Mouse (Mus musculus): ENCODE measurements around the gene Slc45a3.

The Slc45a3 gene

DNA sequence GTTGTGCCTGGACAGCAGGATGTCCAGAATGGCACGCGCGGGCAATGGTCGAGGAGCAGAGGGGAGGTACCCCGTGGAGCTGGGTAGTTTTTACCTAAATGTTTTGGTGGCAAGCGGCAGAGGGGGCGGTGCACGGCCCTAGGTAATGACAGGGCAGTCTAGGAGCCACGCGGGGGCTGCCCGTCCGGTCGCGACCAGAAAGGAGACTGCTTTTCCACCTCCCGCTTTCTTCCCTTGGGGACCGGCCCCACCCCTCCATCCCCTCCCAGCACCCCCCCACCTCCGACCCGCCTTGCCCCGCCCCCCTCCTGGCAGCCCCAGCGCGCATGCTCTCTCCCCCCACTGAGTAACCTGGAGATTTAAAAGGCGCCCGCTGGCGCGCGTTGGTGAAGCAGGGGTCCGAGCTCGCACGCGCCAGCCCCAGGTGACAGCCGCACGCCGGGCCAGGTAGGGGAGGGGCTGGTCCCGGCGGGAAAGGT is at the start of gene Slc45a3:
Gene Slc45a3, plus strand, starts transcription at position 362 of the 479 bp plus-strand sequence.
- DNase-seq (ENCODE audit: low spot score in 2 of 2) = no peak

DNA sequence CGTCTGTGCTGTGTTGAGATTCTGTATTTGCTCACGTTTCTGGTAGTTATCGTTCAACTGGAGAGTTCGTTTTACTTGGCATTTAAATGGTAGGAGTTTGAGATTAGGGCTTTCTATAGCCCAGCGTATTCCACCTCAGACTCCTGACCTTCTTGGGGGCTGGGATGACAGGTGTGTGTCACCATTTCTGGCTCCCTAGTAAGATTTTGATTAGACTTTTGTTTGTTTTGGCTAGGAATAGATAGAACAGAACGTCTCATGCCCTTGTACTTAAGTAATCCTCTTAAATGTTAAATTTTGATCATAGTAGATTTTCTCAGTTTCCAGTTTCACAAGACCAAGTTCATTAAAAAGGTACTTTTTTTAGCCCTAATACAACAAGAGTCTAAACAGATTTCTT is 45.1 kb upstream of the Slc45a3 start:
- DNase-seq (ENCODE audit: low spot score in 2 of 2) = no peak

DNA sequence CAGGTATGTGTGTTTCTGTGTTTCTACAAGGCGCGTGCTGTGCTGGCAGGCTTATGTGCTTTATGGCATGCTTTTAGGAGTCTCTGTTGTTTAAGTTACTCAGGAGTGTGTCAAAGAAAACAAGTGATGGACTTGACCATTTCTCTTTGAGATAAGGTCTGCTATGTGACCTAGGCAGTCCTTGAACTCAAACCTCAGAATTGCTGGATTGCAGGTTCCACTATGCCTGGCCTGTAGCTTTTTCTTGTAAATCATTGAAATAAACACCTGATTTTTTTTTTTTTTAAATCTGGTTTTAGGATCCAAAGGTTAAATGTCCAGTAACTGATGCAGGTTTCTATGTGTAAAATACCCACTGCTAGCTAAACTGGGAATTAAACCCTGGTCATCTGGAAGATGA is 43.7 kb upstream of the Slc45a3 start:
- DNase-seq (ENCODE audit: low spot score in 2 of 2) = no peak

DNA sequence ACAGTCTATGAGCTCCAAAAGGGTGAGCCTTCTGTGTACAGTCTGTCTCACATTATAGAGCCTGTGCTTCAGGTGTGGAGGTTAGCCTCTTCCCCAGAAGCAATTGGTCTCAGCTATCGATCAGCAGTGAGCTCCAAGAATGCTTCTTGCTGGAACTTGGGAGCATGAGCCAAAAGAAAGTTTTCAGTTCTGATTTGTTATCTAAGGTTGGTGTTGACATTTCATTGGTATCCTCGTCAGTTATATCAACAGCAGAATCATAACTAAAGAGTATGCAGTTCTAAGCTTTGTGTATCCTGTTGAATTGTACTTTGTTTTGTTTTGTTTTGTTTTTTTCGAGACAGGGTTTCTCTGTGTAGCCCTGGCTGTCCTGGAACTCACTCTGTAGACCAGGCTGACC is 40.7 kb upstream of the Slc45a3 start:
- DNase-seq (ENCODE audit: low spot score in 2 of 2) = no peak

DNA sequence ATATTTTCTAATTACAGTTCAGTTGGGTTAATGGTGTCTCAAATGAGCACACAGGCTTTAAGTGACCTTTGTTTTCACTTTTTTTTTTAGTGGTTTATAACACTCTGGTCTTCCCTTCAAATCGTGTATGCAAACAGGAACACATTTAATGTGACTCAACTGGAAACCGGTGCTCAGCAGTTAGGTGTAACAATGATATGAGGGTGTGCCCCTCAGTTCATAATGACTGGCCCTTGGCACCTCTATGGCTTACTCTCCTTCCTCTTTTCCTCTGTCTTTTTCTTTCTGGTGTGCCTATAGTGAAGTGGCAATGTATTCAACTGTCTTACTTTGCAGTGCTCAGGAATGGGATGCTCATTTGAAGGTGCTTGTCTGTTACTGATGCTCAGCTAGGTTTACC is 29.3 kb upstream of the Slc45a3 start:
- DNase-seq (ENCODE audit: low spot score in 2 of 2) = no peak

DNA sequence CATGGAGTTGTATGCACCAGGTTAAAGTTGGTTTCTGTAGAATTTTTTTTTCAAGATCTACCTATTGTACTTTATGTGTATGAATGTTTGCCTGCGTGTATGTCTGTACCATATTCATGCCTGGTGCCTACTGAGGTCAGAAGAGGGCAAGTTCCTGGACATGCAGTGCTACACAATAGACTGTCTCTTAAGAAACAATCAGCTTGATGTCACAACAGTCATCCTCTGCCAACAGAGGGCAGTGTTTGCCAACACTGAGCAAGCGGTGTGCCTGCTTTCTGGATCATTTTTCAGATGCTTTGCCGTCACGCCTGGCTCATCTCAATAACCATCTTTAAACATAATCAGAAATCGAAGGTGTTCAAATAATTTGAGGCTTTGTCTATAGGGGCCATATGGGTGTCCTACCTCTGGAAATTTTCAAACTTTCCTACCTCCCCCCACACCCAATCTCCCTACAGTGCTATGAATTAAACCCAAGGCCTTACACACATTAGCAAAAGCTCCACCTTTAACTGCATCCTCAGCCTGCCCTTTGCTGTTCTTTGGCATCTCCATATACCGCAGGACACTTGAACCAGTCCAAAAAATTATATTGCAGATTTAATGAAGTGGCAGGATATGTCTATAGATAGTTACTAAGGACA is 25.0 kb upstream of the Slc45a3 start:
- peak; percentile 44 to 77 for DNase-seq (ENCODE audit: low spot score in 2 of 2)

DNA sequence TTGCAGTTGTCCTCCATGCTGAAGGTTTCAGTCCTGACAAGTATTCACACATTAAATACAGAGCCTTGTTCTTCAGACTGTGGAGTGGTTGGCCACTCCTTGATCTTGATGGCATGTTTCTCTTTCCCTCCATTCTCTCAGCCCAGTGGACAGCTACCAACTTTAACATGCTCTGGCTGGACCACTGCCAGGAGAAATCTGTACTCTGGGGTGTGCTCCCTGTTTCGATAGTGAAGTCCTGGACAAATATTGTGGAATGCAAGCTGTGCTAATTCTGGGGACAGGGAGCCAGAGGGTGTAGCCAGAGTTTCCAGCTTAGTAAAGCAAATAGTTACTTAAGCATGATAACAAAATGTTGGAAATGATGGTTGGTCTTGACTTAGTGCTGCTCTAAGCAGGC is 24.0 kb upstream of the Slc45a3 start:
- DNase-seq (ENCODE audit: low spot score in 2 of 2) = no peak

DNA sequence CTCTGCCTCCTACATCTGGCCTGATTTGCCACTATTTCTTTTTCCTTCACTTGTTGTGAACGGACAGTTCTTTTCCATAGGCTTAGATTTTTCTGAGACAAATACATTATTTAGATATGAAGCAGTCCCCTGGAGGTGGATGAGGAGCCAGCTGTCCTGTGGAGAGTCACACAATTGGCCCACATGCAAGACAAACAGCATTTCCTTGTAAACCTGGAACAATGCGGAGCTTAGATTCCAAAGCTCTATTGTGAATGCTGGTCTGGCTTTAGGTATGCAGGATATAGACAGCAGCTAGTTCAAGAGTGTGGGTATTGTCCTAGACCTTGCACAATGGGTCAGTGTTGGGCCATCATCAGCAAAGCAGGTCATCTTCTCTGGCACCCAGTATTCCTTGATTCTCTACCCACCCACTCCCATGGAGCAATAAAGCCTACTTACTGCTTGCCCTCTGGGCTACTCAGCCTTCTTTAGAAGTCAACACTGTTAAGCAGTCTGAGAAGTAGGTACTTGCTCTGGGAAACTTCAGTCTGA is 22.0 kb upstream of the Slc45a3 start:
- DNase-seq (ENCODE audit: low spot score in 2 of 2) = no peak

DNA sequence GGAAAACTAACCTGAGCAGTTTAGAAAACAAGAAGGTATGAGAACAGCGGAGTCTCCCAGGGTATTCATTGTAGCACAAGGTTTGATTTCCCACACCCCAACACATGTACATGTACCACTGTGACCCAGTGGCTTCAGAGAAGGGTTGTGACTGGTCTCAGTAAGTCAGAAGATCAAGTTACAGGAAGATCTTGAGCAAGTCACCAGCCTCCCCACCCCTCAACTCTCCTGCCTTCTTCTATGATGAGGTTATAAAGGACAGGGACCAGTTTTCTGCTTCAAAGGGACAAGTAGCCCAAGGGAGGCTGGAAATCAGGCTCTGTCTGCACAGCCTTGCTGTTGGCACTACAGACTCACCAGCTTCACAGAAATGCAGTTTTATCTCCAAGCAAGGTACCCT is 21.3 kb upstream of the Slc45a3 start:
- DNase-seq (ENCODE audit: low spot score in 2 of 2) = no peak

DNA sequence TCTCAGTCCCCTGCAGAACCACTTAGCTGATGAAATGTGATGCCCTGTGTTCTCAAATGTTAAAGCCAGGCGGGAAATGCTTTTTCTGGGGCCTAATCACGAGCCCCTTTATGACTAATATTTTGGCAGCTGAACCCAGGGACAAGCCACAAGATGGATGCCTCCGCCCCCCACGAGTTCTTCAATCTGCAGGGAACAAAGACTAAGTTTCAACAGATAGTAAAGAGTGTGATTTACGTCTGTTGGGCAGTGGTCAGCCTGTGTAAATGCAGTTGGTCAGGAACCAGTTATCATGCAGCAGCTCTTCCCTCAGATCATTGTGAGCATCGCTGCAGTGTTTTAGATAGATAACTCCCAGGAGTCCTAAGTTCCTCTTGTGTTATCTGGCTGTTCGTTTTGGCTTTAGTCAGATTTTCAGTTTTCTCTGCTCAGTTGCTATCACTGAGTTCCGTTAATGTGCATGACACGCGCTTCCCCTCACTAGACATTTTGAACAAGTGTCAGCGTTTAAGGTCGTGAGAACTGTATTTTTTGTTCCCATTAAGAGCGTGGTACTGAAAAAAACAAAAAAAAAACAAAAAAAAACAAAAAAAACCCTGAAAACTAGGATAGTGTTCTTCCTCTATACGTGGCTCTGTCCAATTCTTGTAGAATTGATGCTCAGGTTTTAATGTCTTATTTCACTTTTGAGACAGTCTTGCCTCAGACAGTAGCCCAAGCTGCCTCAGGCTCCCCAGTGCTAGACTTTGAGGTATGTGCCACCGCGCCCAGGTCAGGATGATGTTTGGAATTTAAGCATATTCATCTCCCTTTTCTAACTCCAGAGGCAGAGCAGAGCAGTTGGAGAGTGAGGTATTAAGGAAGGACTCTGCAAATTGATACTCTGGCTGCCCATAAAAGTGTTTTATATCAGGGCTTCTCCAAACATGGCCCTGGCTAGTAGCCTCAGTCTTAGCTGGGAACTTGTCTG is 19.9 kb upstream of the Slc45a3 start:
- no peak for DNase-seq (ENCODE audit: low spot score in 2 of 2)

DNA sequence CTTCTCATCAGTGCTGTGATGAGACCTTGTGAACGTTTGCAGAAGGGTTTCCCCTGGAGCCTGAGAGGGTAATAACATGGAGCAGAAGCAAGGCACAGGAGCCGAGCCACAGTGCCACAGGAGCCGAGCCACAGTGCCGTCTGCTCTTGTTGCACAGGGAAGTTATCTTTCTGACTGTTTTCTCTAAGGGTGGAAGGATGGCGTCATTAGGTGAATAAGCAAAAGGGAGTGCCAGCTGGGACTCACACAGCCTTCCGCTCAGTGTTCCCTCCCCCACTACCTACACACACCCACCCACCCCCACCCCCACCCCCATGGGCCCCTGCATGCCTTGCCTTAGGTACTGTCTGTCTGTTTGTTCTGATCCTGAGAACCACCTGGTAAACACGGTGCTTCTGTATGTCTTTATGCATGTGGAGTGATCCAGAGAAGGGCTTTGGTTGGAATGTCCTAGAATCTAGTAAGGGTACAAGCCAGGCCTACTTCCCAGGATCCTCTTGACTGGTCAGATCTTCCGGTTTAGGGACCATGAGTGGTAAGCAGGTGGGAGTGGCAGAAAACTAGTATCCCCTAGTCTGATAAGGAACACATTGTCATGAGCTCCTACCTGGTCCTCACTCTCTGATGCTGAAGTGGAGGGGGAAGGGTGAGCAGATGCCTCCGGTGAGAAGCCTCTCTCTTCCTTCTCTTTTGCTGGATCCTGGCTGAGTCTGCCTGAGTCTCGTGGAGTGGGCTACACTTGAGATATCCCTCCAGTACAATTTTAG is 16.9 kb upstream of the Slc45a3 start:
- DNase-seq (ENCODE audit: low spot score in 2 of 2) = no peak

DNA sequence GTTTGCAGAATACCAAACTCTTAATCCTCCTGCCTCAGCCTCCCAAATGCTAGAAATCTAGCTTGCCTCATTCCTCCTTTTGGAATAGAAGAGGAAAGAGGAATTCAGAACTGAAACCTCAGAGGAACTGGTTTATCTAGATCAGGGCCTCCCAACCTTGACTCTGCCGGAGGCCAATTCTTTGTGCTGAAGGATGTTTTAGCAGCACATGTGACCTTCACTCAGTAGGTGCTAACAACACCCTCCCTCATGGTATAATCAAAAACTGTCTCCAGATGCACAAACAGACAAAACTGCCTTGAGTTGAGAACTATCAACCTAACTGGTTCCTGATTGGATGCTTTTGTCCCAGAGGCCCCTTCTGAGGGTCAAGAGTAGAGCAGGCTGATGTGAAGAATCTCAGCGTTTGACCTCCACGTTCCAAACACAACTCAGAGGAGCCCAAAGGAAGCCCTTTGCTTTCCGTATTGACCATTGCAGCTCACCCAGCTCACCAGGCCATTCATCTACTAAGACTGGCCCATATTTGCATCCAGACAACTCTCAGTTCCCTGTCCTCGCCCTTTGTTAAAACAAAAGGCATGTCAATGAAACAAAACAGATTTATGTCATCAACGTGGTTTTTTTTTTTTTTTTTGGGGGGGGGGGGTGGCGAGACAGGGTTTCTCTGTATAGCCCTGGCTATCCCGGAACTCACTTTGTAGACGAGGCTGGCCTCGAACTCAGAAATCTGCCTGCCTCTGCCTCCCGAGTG is 16.1 kb upstream of the Slc45a3 start:
- DNase-seq (ENCODE audit: low spot score in 2 of 2) = no peak

DNA sequence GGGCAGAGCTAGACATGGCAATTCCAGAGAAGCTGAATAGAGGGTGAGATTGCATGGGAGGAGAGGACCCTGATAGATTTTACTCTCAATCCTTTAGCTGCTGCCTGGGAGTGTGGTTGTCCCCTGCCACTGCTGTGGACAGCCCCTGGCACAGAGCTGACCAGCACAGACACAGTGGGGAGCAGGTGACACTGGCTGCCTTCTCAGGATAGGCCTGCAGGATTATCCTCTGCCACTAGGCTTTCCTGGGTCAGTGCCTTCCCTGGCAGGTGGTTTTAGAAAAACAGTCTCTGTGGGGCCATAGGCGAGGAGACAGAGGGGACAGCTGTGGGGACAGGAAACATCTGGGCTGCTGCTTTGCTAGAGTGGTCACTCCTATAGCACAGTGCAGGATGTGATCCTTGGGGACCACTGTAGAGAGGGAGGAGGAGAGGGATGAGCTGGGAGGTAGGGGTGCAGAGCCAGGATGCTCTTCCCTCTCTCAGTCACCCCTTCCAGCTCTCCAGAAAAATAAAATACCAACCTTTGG is 14.7 kb upstream of the Slc45a3 start:
- DNase-seq (ENCODE audit: low spot score in 2 of 2) = no peak

DNA sequence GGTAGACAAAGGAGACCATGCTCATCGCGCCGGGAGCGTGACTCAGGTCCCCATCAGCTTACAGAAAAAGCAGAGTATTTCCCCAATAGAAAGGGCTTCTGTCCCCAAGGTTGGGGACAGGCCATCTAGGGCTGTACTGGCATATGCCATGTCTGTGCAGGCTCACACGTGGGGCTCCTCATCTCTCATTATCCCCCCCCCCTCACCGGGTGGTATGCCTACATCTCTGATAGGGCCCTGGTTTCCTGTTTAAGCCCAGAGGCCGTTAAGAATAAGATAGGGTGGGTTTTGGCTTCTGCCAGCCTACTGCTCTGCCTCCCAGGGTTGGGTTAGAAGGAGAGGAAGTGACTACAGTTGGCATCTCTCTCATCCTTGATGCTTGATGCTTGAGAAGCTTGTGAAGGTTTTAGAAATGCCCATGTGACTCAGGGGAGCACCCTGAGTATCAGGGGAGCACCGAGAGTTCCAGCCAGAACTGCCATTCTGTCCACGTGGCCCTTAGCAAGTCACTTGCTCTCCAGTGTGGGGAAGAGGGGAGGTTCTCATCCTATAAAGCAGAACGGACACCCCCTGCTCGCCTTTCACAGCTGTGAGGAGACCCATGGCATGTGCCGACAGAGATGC is 8.4 kb upstream of the Slc45a3 start:
- no peak for DNase-seq (ENCODE audit: low spot score in 2 of 2)

DNA sequence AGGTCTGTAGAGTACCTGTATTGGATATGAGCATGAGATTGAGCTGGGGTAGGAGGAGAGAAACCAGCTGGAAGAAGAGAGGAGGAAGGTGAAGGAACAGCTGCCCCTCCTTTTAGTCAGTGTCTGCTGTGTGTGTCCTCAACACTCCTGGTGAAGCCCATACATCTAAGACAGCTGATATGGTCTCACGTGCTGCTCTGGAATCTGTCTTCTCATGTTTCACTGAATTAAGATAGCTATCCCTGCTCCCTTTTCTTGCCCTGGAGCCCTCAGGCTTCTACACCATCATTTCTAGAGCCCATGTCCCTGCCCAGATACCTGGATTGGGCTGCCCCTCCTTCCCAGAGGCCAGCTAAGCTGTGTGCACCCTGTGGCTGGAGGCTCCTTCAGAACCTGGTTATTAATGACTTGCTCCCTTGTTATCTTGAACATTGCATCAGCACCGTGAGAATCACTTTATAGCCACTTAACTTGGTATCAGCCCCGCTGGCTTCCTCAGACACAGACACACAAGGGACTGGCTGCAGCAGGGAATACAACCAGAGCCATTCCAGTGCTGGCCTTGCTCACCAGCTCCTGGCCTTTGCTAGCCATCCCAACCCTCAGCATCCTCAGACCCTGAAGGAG is 7.5 kb upstream of the Slc45a3 start:
- no peak for DNase-seq (ENCODE audit: low spot score in 2 of 2)

DNA sequence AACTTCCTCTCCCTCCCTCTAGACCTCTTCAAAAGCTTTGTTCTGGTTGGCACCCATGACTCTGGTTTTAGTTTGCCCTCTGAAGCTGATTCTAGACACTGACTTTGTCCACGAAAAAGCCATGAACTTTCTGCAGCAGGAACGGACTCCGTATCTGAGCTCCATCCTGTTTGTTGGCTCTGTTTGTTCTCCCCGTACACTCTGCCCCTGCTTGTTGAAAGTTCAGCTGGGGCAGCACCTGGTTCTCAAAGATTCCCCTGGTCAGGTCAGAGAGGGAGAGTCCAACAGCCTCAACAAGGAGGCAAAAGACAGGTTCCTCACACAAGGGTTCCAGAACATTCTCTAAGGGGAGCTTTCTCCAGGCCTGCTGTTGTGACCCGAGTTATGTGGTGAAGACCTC is 5.4 kb upstream of the Slc45a3 start:
- no peak for DNase-seq (ENCODE audit: low spot score in 2 of 2)

DNA sequence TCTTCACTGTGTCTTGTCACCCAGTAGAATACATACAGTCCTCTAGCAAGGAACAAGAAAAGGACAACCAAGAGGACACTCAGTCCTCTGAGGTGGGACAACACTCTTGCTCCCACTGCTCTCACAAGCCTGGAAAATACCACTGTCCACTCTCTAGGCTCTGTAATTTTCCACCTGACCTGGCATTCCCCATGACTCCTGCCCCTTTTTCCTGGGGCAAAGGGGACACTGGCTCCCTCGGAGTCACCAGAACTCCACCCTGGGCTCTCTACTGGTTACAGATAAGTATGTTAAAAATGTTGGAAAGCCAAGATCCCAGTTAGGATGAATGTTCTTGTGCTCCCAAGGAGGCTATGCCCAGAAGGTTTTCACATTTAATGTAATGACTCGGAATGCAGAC is 1.8 kb upstream of the Slc45a3 start:
- no peak for DNase-seq (ENCODE audit: low spot score in 2 of 2)

DNA sequence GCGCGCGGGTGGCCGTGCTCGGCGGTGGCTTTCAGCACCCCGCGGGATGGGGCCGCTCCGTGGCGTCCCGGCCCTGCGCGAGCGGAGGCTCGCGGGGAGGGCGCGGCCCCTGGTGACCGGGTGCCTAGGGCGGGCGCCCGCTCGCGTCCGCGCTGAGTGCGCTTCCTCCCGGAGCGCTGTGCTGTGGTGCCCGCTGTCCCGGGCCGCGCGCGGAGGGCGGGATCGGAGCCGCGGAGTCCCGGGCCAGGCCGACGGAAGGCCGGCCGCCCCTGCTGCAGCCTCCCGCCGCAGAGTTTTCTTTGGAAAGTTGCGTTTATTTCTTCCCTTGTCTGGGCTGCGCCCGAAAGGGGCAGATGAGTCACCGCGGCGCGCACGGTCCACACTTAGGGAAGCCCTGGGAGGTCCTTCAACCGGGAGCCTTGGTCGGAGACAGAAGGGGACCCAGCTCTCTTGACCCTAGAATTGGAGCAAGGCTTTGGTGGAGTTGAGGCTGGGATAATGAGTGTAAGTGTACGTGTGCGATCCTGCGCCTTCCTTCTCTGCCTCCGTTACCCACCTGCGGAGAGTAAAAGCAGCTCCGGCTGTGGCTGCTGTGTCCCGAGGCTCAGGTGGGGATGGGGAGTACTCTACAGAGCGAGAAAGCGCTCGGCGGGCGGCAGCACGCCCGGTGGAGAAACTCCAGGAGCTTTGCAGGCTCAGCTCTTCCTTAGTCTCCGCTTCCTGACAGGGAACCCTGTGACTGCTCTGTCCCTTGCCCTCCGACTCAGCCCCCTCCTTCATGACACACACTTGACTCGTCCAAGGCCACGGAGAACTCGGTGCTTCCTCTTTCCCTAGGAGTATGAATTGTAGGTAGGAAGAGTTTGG is 551 bp downstream of the Slc45a3 start:
- DNase-seq (ENCODE audit: low spot score in 2 of 2) = no peak

DNA sequence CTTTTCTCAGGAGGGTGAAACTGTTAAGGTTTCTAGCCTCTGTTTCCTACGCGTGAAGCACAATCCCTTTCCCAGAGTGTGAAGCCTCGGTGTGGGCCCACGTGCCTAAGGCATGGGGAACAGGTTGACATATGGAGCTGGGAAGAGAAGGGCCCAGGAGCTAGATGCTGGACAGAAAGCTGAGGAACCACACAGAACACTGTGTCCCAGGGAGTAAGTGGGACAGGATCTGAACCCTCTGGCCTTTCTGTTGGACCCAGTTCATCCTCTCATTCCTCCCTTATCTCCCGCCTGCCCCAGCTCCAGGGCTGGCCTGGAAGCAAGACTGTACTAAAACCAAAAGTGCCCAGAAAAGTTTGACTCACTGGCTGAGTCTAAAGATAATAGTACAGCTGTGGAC is 1.3 kb downstream of the Slc45a3 start:
- DNase-seq (ENCODE audit: low spot score in 2 of 2) = no peak
